Mouse (Mus musculus): ENCODE results near the gene Sptb. TPM values are rescaled to one million over a fixed set of nuclear protein-coding genes. Genes with fewer than 3 reads are reported as not detected.

The Sptb gene
- polyA plus RNA-seq, 1 experiment from 2014 or later: 5.9 TPM

DNA sequence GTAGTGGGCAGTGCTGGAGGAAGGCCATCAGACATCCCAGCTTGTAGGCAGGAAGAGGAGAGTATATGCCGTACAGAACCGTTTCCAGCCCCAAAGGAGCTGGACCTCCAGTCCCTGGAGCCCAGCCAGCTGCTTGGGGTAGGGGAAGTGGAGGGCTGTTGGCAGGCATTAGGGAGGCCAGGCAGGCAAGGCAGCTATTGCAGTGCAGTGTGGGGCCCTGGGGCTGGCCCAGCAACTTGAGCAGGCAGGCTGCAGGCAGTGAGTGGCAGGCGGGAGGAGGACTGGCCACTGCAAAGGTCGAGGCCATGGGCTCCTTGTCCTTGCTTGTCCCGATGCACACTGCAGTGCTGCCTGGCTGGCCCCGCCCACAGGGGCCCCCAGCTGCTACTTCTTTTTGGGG, 127.5 kb downstream of the Sptb start:
- Histone ChIP-seq H3K9me3 (ENCODE audit: control insufficient read depth, low read length) (no peaks in the 10 kb centered on the region), H3K36me3 (ENCODE audit: control insufficient read depth, insufficient read depth, low read length) (no peaks in the 10 kb centered on the region), H3K4me2 (ENCODE audit: low read depth, low read length, severe bottlenecking) (no peak overlapping the region), H3K27ac (ENCODE audit: low read depth, low read length) (no peak overlapping the region), H3K9ac (ENCODE audit: low read length) (no peak overlapping the region), H3K4me3 (ENCODE audit: low read depth, low read length) (no peak overlapping the region), H3K27me3 (ENCODE audit: control insufficient read depth, insufficient read depth, low read length) (no peaks in the 10 kb centered on the region), H3K4me1 (replicated peaks; ENCODE audit: control insufficient read depth, insufficient read depth, low read length) (0 out of 2 replicates have a peak, but pooled peaks cover 4% of the 10 kb centered on the region)
- 35% methylated on average over 6 of the region's 6 CpGs for WGBS
- DNase-seq (ENCODE audit: low spot score) (peak; percentile 59), ATAC-seq (replicated peaks; ENCODE audit: low FRiP score) (no peak)

DNA sequence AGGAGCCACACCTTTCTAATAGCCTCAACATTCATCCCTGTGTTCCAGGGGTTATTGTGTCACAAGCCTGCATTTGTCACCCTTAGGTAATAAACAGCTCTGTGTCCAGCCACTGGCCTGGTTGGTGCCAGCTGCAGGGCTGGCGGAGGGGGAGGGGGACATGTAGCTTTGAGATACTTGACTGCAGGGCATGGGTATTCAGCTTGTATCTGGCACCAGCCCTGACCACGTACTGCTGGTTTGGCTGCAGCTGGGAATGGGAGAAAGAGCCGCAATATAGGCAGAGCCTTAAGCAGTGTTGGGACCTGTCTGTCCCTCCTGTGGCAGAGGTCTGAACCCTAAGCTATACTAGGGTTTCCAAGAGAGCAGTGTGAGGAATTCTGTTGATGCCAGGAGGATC, 128.2 kb downstream of the Sptb start:
- H3K27ac ChIP-seq (ENCODE audit: low read depth, low read length): no peak overlapping the region
- no peak overlapping the region for H3K4me2 ChIP-seq (ENCODE audit: low read depth, low read length, severe bottlenecking)
- no peak overlapping the region for H3K9ac ChIP-seq (ENCODE audit: low read length)
- ATAC-seq (replicated peaks; ENCODE audit: low FRiP score) (no peak), DNase-seq (ENCODE audit: low spot score) (no peak)
- no peak overlapping the region for H3K4me3 ChIP-seq (ENCODE audit: low read depth, low read length)
- H3K4me1 ChIP-seq (replicated peaks; ENCODE audit: control insufficient read depth, insufficient read depth, low read length): 0 out of 2 replicates have a peak, but pooled peaks cover 4% of the 10 kb centered on the region
- no peaks in the 10 kb centered on the region for H3K9me3 ChIP-seq (ENCODE audit: control insufficient read depth, low read length)
- 90% methylated on average over 3 of the region's 3 CpGs for WGBS
- H3K36me3 ChIP-seq (ENCODE audit: control insufficient read depth, insufficient read depth, low read length): no peaks in the 10 kb centered on the region
- no peaks in the 10 kb centered on the region for H3K27me3 ChIP-seq (ENCODE audit: control insufficient read depth, insufficient read depth, low read length)

DNA sequence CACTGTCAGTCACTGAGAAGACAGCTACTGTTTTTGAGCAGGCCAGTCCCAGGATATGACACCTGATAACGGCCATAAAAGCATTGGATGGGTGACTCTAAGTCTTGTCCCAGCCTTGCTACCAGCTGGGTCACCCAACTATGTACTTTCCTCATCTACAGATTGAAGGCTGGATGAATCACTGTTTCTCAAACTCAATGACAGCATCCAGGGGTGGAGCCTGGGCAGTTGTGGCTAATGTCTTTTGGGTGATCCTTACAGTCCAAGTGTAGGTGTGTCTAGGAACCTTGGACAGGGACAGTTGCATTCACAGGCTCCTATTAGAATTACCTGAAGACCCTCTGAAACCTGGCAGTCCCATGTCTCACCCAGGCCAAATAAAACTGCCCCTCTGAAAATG, 130.5 kb downstream of the Sptb start:
- Histone ChIP-seq H3K9me3 (ENCODE audit: control insufficient read depth, low read length) (no peaks in the 10 kb centered on the region), H3K4me1 (replicated peaks; ENCODE audit: control insufficient read depth, insufficient read depth, low read length) (0 out of 2 replicates have a peak, but pooled peaks cover 4% of the 10 kb centered on the region), H3K36me3 (ENCODE audit: control insufficient read depth, insufficient read depth, low read length) (no peaks in the 10 kb centered on the region), H3K9ac (ENCODE audit: low read length) (no peak overlapping the region), H3K27me3 (ENCODE audit: control insufficient read depth, insufficient read depth, low read length) (no peaks in the 10 kb centered on the region), H3K4me3 (ENCODE audit: low read depth, low read length) (no peak overlapping the region), H3K27ac (ENCODE audit: low read depth, low read length) (no peak overlapping the region), H3K4me2 (ENCODE audit: low read depth, low read length, severe bottlenecking) (no peak overlapping the region)
- no peak for DNase-seq (ENCODE audit: low spot score)
- 79% methylated on average over 1 of the region's 1 CpGs for WGBS
- no peak for ATAC-seq (replicated peaks; ENCODE audit: low FRiP score)

DNA sequence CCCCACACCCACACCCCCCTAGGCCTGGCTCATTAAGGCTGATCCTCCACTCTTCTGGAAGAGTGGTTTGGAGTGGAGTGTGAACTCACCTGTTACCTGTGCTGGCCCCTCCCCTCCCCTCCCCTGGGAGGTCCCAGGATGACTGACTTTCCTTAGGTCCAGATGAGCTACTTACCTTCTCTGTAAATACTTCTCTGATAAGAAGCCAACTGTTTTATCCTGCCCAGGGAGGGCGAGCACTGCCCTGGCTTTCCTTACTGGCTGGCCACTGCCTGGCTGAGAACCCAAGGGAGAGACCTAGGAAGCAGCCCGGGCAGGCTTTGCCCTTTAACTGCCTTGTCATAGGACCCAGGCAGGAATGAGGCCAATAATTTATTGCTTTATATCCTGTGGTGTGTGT, 131.9 kb downstream of the Sptb start:
- H3K9me3 ChIP-seq (ENCODE audit: control insufficient read depth, low read length): no peaks in the 10 kb centered on the region
- H3K4me1 ChIP-seq (replicated peaks; ENCODE audit: control insufficient read depth, insufficient read depth, low read length): 0 out of 2 replicates have a peak, but pooled peaks cover 4% of the 10 kb centered on the region
- WGBS: 82% methylated on average over 2 of the region's 2 CpGs
- no peaks in the 10 kb centered on the region for H3K27me3 ChIP-seq (ENCODE audit: control insufficient read depth, insufficient read depth, low read length)
- H3K36me3 ChIP-seq (ENCODE audit: control insufficient read depth, insufficient read depth, low read length): no peaks in the 10 kb centered on the region
- DNase-seq (ENCODE audit: low spot score) (no peak), ATAC-seq (replicated peaks; ENCODE audit: low FRiP score) (no peak)
- no peak overlapping the region for H3K4me2 ChIP-seq (ENCODE audit: low read depth, low read length, severe bottlenecking)
- no peak overlapping the region for H3K27ac ChIP-seq (ENCODE audit: low read depth, low read length)
- H3K4me3 ChIP-seq (ENCODE audit: low read depth, low read length): no peak overlapping the region
- no peak overlapping the region for H3K9ac ChIP-seq (ENCODE audit: low read length)

DNA sequence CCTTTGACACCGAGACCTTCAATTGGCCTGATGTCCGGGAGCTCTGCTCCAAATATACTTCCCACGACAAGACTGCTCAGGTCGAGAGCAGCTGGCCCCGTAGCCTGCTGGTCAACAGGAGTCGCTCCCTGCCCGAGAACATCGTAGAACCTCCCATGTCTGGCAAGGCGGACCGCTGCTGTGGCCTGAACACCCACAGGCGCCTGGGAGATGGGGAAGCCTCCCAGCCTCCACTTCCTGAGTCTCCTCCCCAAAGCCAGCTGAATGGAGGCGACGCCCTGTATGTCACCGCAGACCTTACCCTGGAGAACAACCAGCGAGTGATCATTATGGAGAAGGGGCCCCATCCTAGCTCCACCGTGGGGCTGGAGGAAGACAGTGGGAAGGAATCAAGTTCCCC, 132.5 kb downstream of the Sptb start:
- Histone ChIP-seq H3K4me3 (ENCODE audit: low read depth, low read length) (no peak overlapping the region), H3K27me3 (ENCODE audit: control insufficient read depth, insufficient read depth, low read length) (no peaks in the 10 kb centered on the region), H3K9me3 (ENCODE audit: control insufficient read depth, low read length) (no peaks in the 10 kb centered on the region), H3K9ac (ENCODE audit: low read length) (no peak overlapping the region), H3K27ac (ENCODE audit: low read depth, low read length) (no peak overlapping the region), H3K4me2 (ENCODE audit: low read depth, low read length, severe bottlenecking) (no peak overlapping the region), H3K4me1 (replicated peaks; ENCODE audit: control insufficient read depth, insufficient read depth, low read length) (0 out of 2 replicates have a peak, but pooled peaks cover under 1% of the 10 kb centered on the region), H3K36me3 (ENCODE audit: control insufficient read depth, insufficient read depth, low read length) (no peaks in the 10 kb centered on the region)
- DNase-seq (ENCODE audit: low spot score) (no peak), ATAC-seq (replicated peaks; ENCODE audit: low FRiP score) (no peak)
- WGBS: 96% methylated on average over 16 of the region's 16 CpGs

DNA sequence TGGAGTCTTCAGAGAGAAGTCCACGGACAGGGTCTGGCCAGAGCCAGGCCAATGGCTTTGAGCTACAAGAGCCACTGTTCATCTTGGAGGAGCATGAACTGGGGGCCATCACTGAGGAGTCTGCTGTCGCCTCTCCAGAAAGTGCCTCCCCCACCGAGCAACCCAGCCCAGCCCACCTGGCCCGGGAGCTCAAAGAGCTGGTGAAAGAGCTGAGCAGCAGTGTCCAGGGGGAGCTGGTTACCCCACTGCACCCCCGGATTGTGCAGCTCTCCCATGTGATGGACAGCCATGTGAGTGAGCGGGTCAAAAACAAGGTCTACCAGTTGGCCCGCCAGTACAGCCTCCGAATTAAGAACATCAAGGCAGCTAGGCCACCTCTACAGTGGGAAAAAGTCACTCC, 133.5 kb downstream of the Sptb start:
- Histone ChIP-seq H3K9ac (ENCODE audit: low read length) (no peak overlapping the region), H3K9me3 (ENCODE audit: control insufficient read depth, low read length) (no peaks in the 10 kb centered on the region), H3K4me1 (replicated peaks; ENCODE audit: control insufficient read depth, insufficient read depth, low read length) (no peaks in the 10 kb centered on the region), H3K4me2 (ENCODE audit: low read depth, low read length, severe bottlenecking) (no peak overlapping the region), H3K4me3 (ENCODE audit: low read depth, low read length) (no peak overlapping the region), H3K36me3 (ENCODE audit: control insufficient read depth, insufficient read depth, low read length) (no peaks in the 10 kb centered on the region), H3K27me3 (ENCODE audit: control insufficient read depth, insufficient read depth, low read length) (no peaks in the 10 kb centered on the region), H3K27ac (ENCODE audit: low read depth, low read length) (no peak overlapping the region)
- WGBS: 93% methylated on average over 8 of the region's 8 CpGs
- ATAC-seq (replicated peaks; ENCODE audit: low FRiP score): no peak
- no peak for DNase-seq (ENCODE audit: low spot score)

DNA sequence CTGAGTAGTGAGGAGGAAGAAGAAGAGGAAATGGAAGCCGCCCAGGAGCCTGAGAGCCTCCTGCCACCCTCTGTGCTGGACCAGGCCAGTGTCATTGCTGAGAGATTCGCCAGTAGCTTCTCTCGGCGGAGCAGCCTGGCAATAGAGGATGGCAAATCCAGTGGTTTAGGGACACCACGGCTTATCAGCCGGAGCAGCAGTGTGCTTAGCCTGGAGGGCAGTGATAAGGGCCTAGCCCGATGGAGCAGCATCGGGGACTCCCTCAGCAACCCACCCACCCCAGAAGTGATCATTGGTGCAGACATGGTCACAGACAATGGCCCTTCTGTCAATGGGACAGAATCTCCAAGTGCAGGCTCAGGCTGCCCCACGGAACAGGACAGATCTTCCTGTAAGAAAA, 134.3 kb downstream of the Sptb start:
- Histone ChIP-seq H3K27me3 (ENCODE audit: control insufficient read depth, insufficient read depth, low read length) (no peaks in the 10 kb centered on the region), H3K4me3 (ENCODE audit: low read depth, low read length) (no peak overlapping the region), H3K36me3 (ENCODE audit: control insufficient read depth, insufficient read depth, low read length) (no peaks in the 10 kb centered on the region), H3K4me2 (ENCODE audit: low read depth, low read length, severe bottlenecking) (no peak overlapping the region), H3K9me3 (ENCODE audit: control insufficient read depth, low read length) (no peaks in the 10 kb centered on the region), H3K27ac (ENCODE audit: low read depth, low read length) (no peak overlapping the region), H3K4me1 (replicated peaks; ENCODE audit: control insufficient read depth, insufficient read depth, low read length) (no peaks in the 10 kb centered on the region), H3K9ac (ENCODE audit: low read length) (no peak overlapping the region)
- WGBS: 89% methylated on average over 9 of the region's 9 CpGs
- DNase-seq (ENCODE audit: low spot score) (no peak), ATAC-seq (replicated peaks; ENCODE audit: low FRiP score) (no peak)

DNA sequence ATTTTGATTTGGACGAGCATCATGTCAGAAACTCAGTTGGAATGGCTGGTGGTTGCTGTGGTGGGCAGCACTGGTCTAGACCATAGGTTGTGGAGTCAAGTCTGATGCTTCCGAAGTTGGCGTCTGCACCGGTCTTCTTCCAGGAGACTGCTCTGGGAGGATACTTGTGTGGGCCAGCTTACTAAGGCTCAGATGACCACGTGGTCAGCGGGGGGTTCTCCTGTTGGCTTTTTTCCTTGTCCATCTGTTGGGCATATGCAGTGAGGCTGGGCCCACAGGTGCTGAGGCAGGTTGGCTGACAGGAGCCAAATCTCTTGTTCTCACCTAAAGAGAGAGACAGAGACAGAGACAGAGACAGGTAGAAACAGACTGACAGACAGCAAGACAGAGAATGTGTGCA, 135.5 kb downstream of the Sptb start:
- ATAC-seq (replicated peaks; ENCODE audit: low FRiP score) (no peak), DNase-seq (ENCODE audit: low spot score) (no peak)
- H3K4me3 ChIP-seq (ENCODE audit: low read depth, low read length): no peak overlapping the region
- no peaks in the 10 kb centered on the region for H3K36me3 ChIP-seq (ENCODE audit: control insufficient read depth, insufficient read depth, low read length)
- no peak overlapping the region for H3K4me2 ChIP-seq (ENCODE audit: low read depth, low read length, severe bottlenecking)
- H3K27ac ChIP-seq (ENCODE audit: low read depth, low read length): no peak overlapping the region
- H3K4me1 ChIP-seq (replicated peaks; ENCODE audit: control insufficient read depth, insufficient read depth, low read length): no peaks in the 10 kb centered on the region
- H3K9me3 ChIP-seq (ENCODE audit: control insufficient read depth, low read length): no peaks in the 10 kb centered on the region
- H3K27me3 ChIP-seq (ENCODE audit: control insufficient read depth, insufficient read depth, low read length): no peaks in the 10 kb centered on the region
- 88% methylated on average over 6 of the region's 6 CpGs for WGBS
- H3K9ac ChIP-seq (ENCODE audit: low read length): no peak overlapping the region

DNA sequence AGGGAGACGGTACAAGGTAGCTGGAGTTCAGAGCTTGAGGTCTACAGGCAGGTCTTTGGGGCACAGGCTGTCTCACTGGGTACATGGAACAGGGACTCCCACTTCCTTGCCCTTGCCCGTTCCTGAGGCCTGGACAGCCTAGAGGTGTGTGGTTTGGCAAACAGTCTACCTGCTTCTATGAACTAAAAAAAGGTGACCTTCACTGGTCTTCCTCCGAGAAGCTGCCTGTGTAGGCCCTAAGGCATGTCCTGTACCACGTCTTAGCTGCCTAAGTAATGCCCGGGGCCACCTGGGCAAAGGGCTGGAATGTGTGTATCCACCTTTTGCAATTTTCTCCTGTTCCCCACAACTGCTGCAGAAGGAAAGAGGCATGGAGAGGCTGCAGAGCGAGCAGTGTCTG, 137.0 kb downstream of the Sptb start:
- Histone ChIP-seq H3K36me3 (ENCODE audit: control insufficient read depth, insufficient read depth, low read length) (no peaks in the 10 kb centered on the region), H3K9ac (ENCODE audit: low read length) (no peak overlapping the region), H3K27ac (ENCODE audit: low read depth, low read length) (no peak overlapping the region), H3K4me3 (ENCODE audit: low read depth, low read length) (no peak overlapping the region), H3K27me3 (ENCODE audit: control insufficient read depth, insufficient read depth, low read length) (no peaks in the 10 kb centered on the region), H3K9me3 (ENCODE audit: control insufficient read depth, low read length) (no peaks in the 10 kb centered on the region), H3K4me2 (ENCODE audit: low read depth, low read length, severe bottlenecking) (no peak overlapping the region), H3K4me1 (replicated peaks; ENCODE audit: control insufficient read depth, insufficient read depth, low read length) (no peaks in the 10 kb centered on the region)
- ATAC-seq (replicated peaks; ENCODE audit: low FRiP score) (no peak), DNase-seq (ENCODE audit: low spot score) (no peak)
- 92% methylated on average over 6 of the region's 6 CpGs for WGBS
